Mouse (Mus musculus) neural tube, embryonic 11.5 days (tissue): ENCODE results near the gene Olfr30. TPM values are rescaled to one million over a fixed set of nuclear protein-coding genes. Genes with fewer than 3 reads are reported as not detected.
"Not testable (repeated sequence)": the region's sequence is repeated elsewhere in the genome, so short reads cannot be mapped to it uniquely, and the experiment has no call there.

Experiments used
- ATAC-seq: fragments of 200-750 bp; cut with Nextera tagmentation; 2 replicates; pipeline ENCODE4 v1.8.0; 2017; ENCODE audit warnings: moderate number of reproducible peaks, mild to moderate bottlenecking, moderate TSS enrichment, moderate library complexity; ENCODE audit not compliant: insufficient read depth, low FRiP score, low TSS enrichment
- DNase-seq: peaks from one replicate; pipeline ENCODE4 v3.0.0-alpha.2; 2015; ENCODE audit warnings: low spot score
- H3K27ac ChIP-seq: fragments of 300-500 bp; sonication (generic); 2 replicates; pipeline ENCODE4 v1.5.1; 2014; ENCODE audit warnings: low read depth, mild to moderate bottlenecking, low read length
- H3K27me3 ChIP-seq: fragments of 300-500 bp; sonication (generic); 2 replicates; pipeline ENCODE4 v1.6.1; 2014; ENCODE audit warnings: mild to moderate bottlenecking, low read length, mixed read lengths; ENCODE audit not compliant: control insufficient read depth, insufficient read depth
- H3K36me3 ChIP-seq: fragments of 300-500 bp; sonication (generic); 2 replicates; pipeline ENCODE4 v1.6.1; 2014; ENCODE audit warnings: mild to moderate bottlenecking, low read length, moderate library complexity, mixed read lengths; ENCODE audit not compliant: control insufficient read depth, insufficient read depth
- H3K4me1 ChIP-seq: fragments of 300-500 bp; sonication (generic); 2 replicates; pipeline ENCODE4 v1.6.1; 2014; ENCODE audit warnings: low read length, mixed read lengths; ENCODE audit not compliant: control insufficient read depth, insufficient read depth
- H3K4me2 ChIP-seq: fragments of 300-500 bp; sonication (generic); 2 replicates; pipeline ENCODE4 v1.6.1; 2014; ENCODE audit warnings: low read depth, mild to moderate bottlenecking, moderate library complexity
- H3K4me3 ChIP-seq: fragments of 300-500 bp; sonication (generic); 2 replicates; pipeline ENCODE4 v1.5.1; 2014; ENCODE audit warnings: low read depth, low read length
- H3K9ac ChIP-seq: fragments of 300-500 bp; sonication (generic); 2 replicates; pipeline ENCODE4 v1.6.1; 2014; ENCODE audit warnings: mild to moderate bottlenecking, low read length
- H3K9me3 ChIP-seq: fragments of 300-500 bp; sonication (generic); 2 replicates; pipeline ENCODE4 v1.6.1; 2016; ENCODE audit warnings: low read length; ENCODE audit not compliant: control insufficient read depth
- WGBS: fragments of 180-500 bp; shearing (Covaris S2); extraction: QIAGEN DNeasy Blood & Tissue Kit; methylation state at CpG from one replicate; pipeline ENCODE4 v1.1.7; 2014; 5-methylcytosine and 5-hydroxymethylcytosine counted together
- polyA plus RNA-seq: library from polyadenylated mRNA; unstranded; fragments of >200 nt; fragmentation: Nextera tagmentation; extraction: Ambion mirVana; gene quantifications from 2 replicates; pipeline ENCODE4 v1.2.1, GENCODE M21; 2014

Olfr30 gene
- polyA plus RNA-seq: not detected in 2 replicates

GRCm38 (mm10) chr11:58462170-58462569, at the start of gene Olfr30:
Olfr30 (minus strand) TSS chr11:58462270.
- no peak for DNase-seq
- H3K4me1 ChIP-seq: no peaks in the 10 kb centered on the region
- no peaks in the 10 kb centered on the region for H3K36me3 ChIP-seq
- ATAC-seq: no peak
- no peak within 1 kb of the TSS for H3K4me2 ChIP-seq
- no peak within 1 kb of the TSS for H3K9ac ChIP-seq
- H3K27me3 ChIP-seq: no peaks in the 10 kb centered on the region
- H3K4me3 ChIP-seq: no peak within 1 kb of the TSS
- H3K27ac ChIP-seq: no peak within 1 kb of the TSS
- H3K9me3 ChIP-seq: no peaks in the 10 kb centered on the region

GRCm38 (mm10) chr11:58509058-58509457, 47.0 kb upstream of the Olfr30 start:
- not testable (repeated sequence) for H3K36me3 ChIP-seq, ATAC-seq, H3K27ac ChIP-seq, H3K4me3 ChIP-seq, H3K4me2 ChIP-seq, H3K27me3 ChIP-seq, DNase-seq, H3K9ac ChIP-seq, H3K9me3 ChIP-seq, H3K4me1 ChIP-seq
- 88% methylated on average over 19 of the region's 19 CpGs for WGBS

GRCm38 (mm10) chr11:58502472-58502871, 40.4 kb upstream of the Olfr30 start, which contains the start of gene Olfr331:
Olfr331 (minus strand) TSS chr11:58502572.
- not testable (repeated sequence) for H3K4me2 ChIP-seq, H3K4me3 ChIP-seq, H3K9me3 ChIP-seq, H3K9ac ChIP-seq, H3K4me1 ChIP-seq, DNase-seq, H3K27ac ChIP-seq, ATAC-seq, H3K36me3 ChIP-seq, H3K27me3 ChIP-seq

- no peak for ATAC-seq
- Histone ChIP-seq H3K9me3 (no peaks in the 10 kb centered on the region), H3K36me3 (no peaks in the 10 kb centered on the region), H3K4me2 (no peak overlapping the region), H3K4me1 (no peaks in the 10 kb centered on the region), H3K27me3 (no peaks in the 10 kb centered on the region), H3K4me3 (no peak overlapping the region), H3K9ac (no peak overlapping the region), H3K27ac (no peak overlapping the region)
- WGBS: 66% methylated on average over 3 of the region's 3 CpGs
- no peak for DNase-seq
Measured at GRCm38 (mm10) chr11:58499290-58499689, 37.2 kb upstream of the Olfr30 start.

- no peak overlapping the region for H3K9ac ChIP-seq
- no peaks in the 10 kb centered on the region for H3K9me3 ChIP-seq
- H3K36me3 ChIP-seq: no peaks in the 10 kb centered on the region
- no peak for DNase-seq
- ATAC-seq: no peak
- H3K4me2 ChIP-seq: no peak overlapping the region
- no peaks in the 10 kb centered on the region for H3K27me3 ChIP-seq
- H3K27ac ChIP-seq: no peak overlapping the region
- 87% methylated on average over 9 of the region's 9 CpGs for WGBS
- no peaks in the 10 kb centered on the region for H3K4me1 ChIP-seq
- no peak overlapping the region for H3K4me3 ChIP-seq
Measured at GRCm38 (mm10) chr11:58498761-58499160, 36.7 kb upstream of the Olfr30 start.

- H3K4me1 ChIP-seq: no peaks in the 10 kb centered on the region
- H3K9me3 ChIP-seq: no peaks in the 10 kb centered on the region
- H3K9ac ChIP-seq: no peak within 1 kb of the TSS
- H3K27ac ChIP-seq: no peak within 1 kb of the TSS
- no peak for DNase-seq
- no peaks in the 10 kb centered on the region for H3K27me3 ChIP-seq
- no peak for ATAC-seq
- 88% methylated on average over 2 of the region's 2 CpGs for WGBS
- H3K36me3 ChIP-seq: no peaks in the 10 kb centered on the region
- H3K4me3 ChIP-seq: no peak within 1 kb of the TSS
- no peak within 1 kb of the TSS for H3K4me2 ChIP-seq
Measured at GRCm38 (mm10) chr11:58492455-58492854, 30.4 kb upstream of the Olfr30 start, which contains the start of gene Olfr332. Olfr332 (minus strand) TSS chr11:58492555.

GRCm38 (mm10) chr11:58453592-58453991, 8.5 kb downstream of the Olfr30 start:
- Histone ChIP-seq H3K9me3 (no peaks in the 10 kb centered on the region), H3K27ac (no peak overlapping the region), H3K27me3 (no peaks in the 10 kb centered on the region), H3K4me1 (no peaks in the 10 kb centered on the region), H3K4me2 (no peak overlapping the region), H3K4me3 (no peak overlapping the region), H3K36me3 (no peaks in the 10 kb centered on the region), H3K9ac (no peak overlapping the region)
- peak; percentile 24 for DNase-seq
- ATAC-seq: no peak
- WGBS: 52% methylated on average over 4 of the region's 4 CpGs

GRCm38 (mm10) chr11:58452759-58453158, 9.3 kb downstream of the Olfr30 start, which contains the start of gene Lypd9:
Lypd9 (minus strand) TSS chr11:58452923.
- ATAC-seq (no peak), DNase-seq (no peak)
- WGBS: 94% methylated on average over 9 of the region's 9 CpGs
- no peak within 1 kb of the TSS for H3K9ac ChIP-seq
- H3K9me3 ChIP-seq: no peaks in the 10 kb centered on the region
- H3K4me2 ChIP-seq: no peak within 1 kb of the TSS
- H3K4me1 ChIP-seq: no peaks in the 10 kb centered on the region
- no peak within 1 kb of the TSS for H3K4me3 ChIP-seq
- no peak within 1 kb of the TSS for H3K27ac ChIP-seq
- no peaks in the 10 kb centered on the region for H3K27me3 ChIP-seq
- H3K36me3 ChIP-seq: no peaks in the 10 kb centered on the region

- Histone ChIP-seq H3K9me3 (no peaks in the 10 kb centered on the region), H3K4me1 (no peaks in the 10 kb centered on the region), H3K4me2 (no peak overlapping the region), H3K27me3 (no peaks in the 10 kb centered on the region), H3K27ac (no peak overlapping the region), H3K36me3 (no peaks in the 10 kb centered on the region), H3K9ac (no peak overlapping the region), H3K4me3 (no peak overlapping the region)
- no peak for DNase-seq
- 33% methylated on average over 5 of the region's 5 CpGs for WGBS
- ATAC-seq: no peak
Measured at GRCm38 (mm10) chr11:58437866-58438265, 24.2 kb downstream of the Olfr30 start.
